Mouse (Mus musculus) lung, postnatal 0 days (tissue): Measurements from ENCODE around the gene Trmt2a. TPM values are rescaled to one million over a fixed set of nuclear protein-coding genes. Genes with fewer than 3 reads are reported as not detected.

Experiments
- ATAC-seq: fragments of 200-750 bp; cut with Nextera tagmentation; 2 replicates; pipeline ENCODE4 v1.8.0; 2017; ENCODE audit warnings: moderate library complexity
- DNase-seq: peaks from one replicate; pipeline ENCODE4 v3.0.0-alpha.2; 2016; ENCODE audit warnings: low spot score
- H3K27ac ChIP-seq: fragments of 300-500 bp; sonication (generic); 2 replicates; pipeline ENCODE4 v1.5.1; 2014; ENCODE audit warnings: antibody characterized with exemption, mild to moderate bottlenecking, low read length, mixed read lengths
- H3K27me3 ChIP-seq: fragments of 300-500 bp; sonication (generic); replicated peaks from 2 replicates; pipeline ENCODE4 v1.6.1; 2014; ENCODE audit warnings: low read length, mixed read lengths; ENCODE audit not compliant: insufficient read depth
- H3K36me3 ChIP-seq: fragments of 300-500 bp; sonication (generic); 2 replicates; pipeline ENCODE4 v1.6.1; 2014; ENCODE audit warnings: low read length, mixed read lengths; ENCODE audit not compliant: insufficient read depth
- H3K4me1 ChIP-seq: fragments of 300-500 bp; sonication (generic); 2 replicates; pipeline ENCODE4 v1.6.1; 2014; ENCODE audit warnings: antibody characterized with exemption, low read depth, low read length, mixed read lengths; ENCODE audit not compliant: insufficient read depth
- H3K4me2 ChIP-seq: fragments of 300-500 bp; sonication (generic); replicated peaks from 2 replicates; pipeline ENCODE4 v1.6.1; 2014; ENCODE audit warnings: low read depth, mild to moderate bottlenecking, low read length, moderate library complexity, mixed read lengths
- H3K4me3 ChIP-seq: fragments of 300-500 bp; sonication (generic); 2 replicates; pipeline ENCODE4 v1.5.1; 2014; ENCODE audit warnings: low read depth, low read length
- H3K9ac ChIP-seq: fragments of 300-500 bp; sonication (generic); replicated peaks from 2 replicates; pipeline ENCODE4 v1.6.1; 2014; ENCODE audit warnings: low read depth, mild to moderate bottlenecking
- H3K9me3 ChIP-seq: fragments of 300-500 bp; sonication (generic); 2 replicates; pipeline ENCODE4 v1.6.1; 2016; ENCODE audit warnings: low read length, mixed read lengths
- CTCF ChIP-seq: IDR thresholded peaks from 2 replicates; pipeline ENCODE4 v1.5.1; 2016; ENCODE audit warnings: antibody characterized with exemption, mild to moderate bottlenecking
- EP300 ChIP-seq: IDR thresholded peaks from 2 replicates; pipeline ENCODE4 v1.6.1; 2016; ENCODE audit warnings: antibody characterized with exemption, mild to moderate bottlenecking, control low read depth
- WGBS: fragments of 180-500 bp; shearing (Covaris S2); extraction: QIAGEN DNeasy Blood & Tissue Kit; methylation state at CpG from one replicate; pipeline ENCODE4 v1.1.7; 2014; 5-methylcytosine and 5-hydroxymethylcytosine counted together
- polyA plus RNA-seq: library from polyadenylated mRNA; unstranded; fragments of >200 nt; fragmentation: Nextera tagmentation; extraction: Ambion mirVana; gene quantifications from 2 replicates; pipeline ENCODE4 v1.2.1, GENCODE M21; 2015

Trmt2a gene
- polyA plus RNA-seq, 1 experiment from 2014 or later, result 39.7 TPM

DNA sequence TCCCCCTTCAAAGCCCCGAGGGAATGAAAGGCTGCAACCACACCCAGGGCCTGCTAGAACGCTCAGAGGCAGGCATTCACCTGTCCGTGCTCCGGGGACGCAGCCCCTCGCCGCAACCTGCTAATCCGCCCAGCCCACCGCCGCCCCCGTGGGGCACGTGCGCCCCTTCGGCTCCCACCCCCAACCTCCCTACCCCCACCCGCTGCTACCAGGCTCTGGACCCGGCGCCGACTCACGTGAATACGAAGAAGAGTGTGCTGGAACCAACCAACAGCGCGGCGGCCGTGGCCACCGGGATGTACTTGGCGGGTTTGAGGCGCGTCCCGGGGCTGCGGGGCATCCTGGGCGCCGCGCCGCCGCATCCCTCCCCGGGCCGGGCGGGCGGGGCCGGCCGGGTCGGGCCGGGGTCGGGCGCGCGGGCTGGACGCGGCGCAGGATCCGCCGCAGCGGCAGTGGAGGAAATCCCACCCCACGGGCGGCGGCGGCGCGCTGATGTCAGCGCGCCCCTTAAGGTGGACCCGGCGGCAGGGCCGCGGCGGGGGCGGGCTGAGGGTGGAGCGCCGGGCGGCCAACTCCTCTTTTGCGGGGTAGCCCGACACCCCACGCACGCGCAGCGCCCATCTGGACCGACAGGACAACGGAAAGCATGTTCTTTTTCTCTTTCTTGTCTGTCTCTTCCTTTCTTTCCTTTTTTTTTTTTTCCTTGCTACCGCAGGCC is 13.6 kb upstream of the Trmt2a start, which contains the start of gene Zdhhc8:
TSS of gene Zdhhc8 (minus strand) at position 466 of the 718 bp plus-strand sequence.
- ATAC-seq, result peak; percentile 92
- WGBS, result under 1% methylated on average over 44 of the region's 79 CpGs

GRCm38 (mm10) chr16:18235389-18236065 is 13.0 kb upstream of the Trmt2a start:
- TF ChIP-seq EP300 (no peak), CTCF (no peak)
- ATAC-seq, result peak; percentile 71
- H3K9ac ChIP-seq, result peak overlapping the region; percentile 68
- peaks cover 10% of the 10 kb centered on the region; the same call in 1 of the 2 replicates for H3K36me3 ChIP-seq
- peak overlapping the region; percentile 86 for H3K4me3 ChIP-seq
- no peaks in the 10 kb centered on the region for H3K9me3 ChIP-seq
- no peaks in the 10 kb centered on the region for H3K27me3 ChIP-seq
- DNase-seq, result peak; percentile 76
- H3K27ac ChIP-seq, result peak overlapping the region; percentile 87
- H3K4me1 ChIP-seq, result peaks cover 12% of the 10 kb centered on the region; the same call in 1 of the 2 replicates
- peak overlapping the region; percentile 82 for H3K4me2 ChIP-seq
- WGBS, result 4% methylated on average over 19 of the region's 19 CpGs

More for the DNA sequence above, 13.6 kb upstream of the Trmt2a start, which contains the start of gene Zdhhc8:
- Histone ChIP-seq H3K4me1 (peaks cover 15% of the 10 kb centered on the region; the same call in 1 of the 2 replicates), H3K4me2 (peak within 1 kb of the TSS; percentile 82), H3K27me3 (no peaks in the 10 kb centered on the region), H3K9me3 (no peaks in the 10 kb centered on the region), H3K9ac (peak within 1 kb of the TSS; percentile 68), H3K4me3 (peak within 1 kb of the TSS; percentile 86), H3K36me3 (0 out of 2 replicates have a peak, but pooled peaks cover 4% of the 10 kb centered on the region), H3K27ac (peak within 1 kb of the TSS; percentile 87)
- TF ChIP-seq CTCF (no peak), EP300 (no peak)
- DNase-seq, result peak; percentile 84

- Histone ChIP-seq H3K27me3 (no peaks in the 10 kb centered on the region), H3K4me2 (no peak overlapping the region), H3K9me3 (no peaks in the 10 kb centered on the region), H3K4me3 (no peak overlapping the region), H3K9ac (no peak overlapping the region), H3K27ac (no peak overlapping the region), H3K4me1 (peaks cover 12% of the 10 kb centered on the region; the same call in 1 of the 2 replicates), H3K36me3 (peaks cover 11% of the 10 kb centered on the region; the same call in 1 of the 2 replicates)
- DNase-seq, result no peak
- no peak for ATAC-seq
- 66% methylated on average over 7 of the region's 7 CpGs for WGBS
- TF ChIP-seq EP300, result no peak
- TF ChIP-seq CTCF, result no peak
These were observed 11.6 kb upstream of the Trmt2a start for GRCm38 (mm10) chr16:18236676-18237501.

DNA sequence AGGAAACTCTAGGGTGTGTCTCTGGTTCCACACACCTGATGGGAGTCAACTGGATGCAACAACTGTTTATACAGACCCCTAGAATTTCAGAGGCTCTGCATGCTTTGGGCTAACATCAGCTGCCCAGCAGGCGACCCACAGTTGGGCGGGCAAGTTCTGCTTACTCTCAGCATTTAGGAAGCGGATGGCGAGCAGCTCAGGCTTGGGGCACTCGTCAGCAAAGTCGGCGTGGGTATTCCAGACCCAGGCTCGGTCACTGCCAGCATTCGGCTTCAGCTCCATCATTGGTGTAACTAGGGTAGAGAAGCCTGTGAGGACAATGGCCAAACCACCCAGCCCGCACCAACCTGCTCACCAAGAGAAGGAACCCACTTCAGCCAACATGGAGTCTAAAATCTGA is 6.9 kb upstream of the Trmt2a start:
- 90% methylated on average over 10 of the region's 10 CpGs for WGBS
- Histone ChIP-seq H3K4me1 (no peaks in the 10 kb centered on the region), H3K9ac (no peak overlapping the region), H3K9me3 (no peaks in the 10 kb centered on the region), H3K4me3 (no peak overlapping the region), H3K27ac (no peak overlapping the region), H3K4me2 (no peak overlapping the region), H3K27me3 (no peaks in the 10 kb centered on the region), H3K36me3 (peaks cover 36% of the 10 kb centered on the region)
- DNase-seq (no peak), ATAC-seq (no peak)
- no peak for TF ChIP-seq CTCF
- no peak for TF ChIP-seq EP300

DNA sequence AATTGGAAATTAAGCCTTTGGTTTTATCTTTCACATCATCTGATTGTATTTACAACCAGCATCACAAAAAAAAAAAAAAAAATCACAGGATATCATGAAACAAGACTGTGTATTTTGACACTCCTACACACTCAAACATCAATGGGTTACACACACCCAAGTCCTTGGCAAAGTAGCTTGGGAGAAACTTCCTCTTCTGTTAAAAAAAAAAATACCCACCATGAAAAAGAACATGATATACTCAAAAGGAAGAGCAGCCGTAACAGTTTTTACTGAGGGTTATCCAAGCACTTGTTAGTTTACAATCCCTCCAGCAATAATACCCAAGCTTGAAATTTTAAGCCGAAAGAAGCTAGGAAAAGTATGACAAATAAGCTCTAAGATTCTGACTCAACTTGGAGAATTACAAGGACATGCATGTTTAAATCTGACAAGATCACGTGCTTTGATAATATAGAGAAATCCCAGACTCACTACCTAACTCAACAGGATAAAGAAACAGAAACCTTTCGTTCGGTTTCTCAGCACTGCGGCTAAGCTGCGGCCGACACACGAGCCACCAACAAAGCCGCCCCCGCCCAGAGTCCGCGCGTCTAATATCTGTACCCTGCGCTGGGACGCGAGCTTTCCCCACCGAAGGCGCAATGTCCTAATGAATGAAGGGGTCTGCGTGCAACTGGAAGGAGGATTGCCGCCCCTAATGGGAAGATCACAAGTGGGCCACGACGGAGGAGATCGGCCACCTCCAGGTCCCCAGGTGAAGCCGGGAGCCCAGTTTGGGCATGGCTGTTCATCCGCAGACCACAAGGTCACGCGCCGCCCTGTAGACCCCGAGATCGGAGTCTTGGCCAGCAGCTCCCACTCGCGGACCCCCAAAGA is 719 bp upstream of the Trmt2a start:
- Histone ChIP-seq H3K27ac (peak overlapping the region; percentile 72), H3K9me3 (no peaks in the 10 kb centered on the region), H3K27me3 (no peaks in the 10 kb centered on the region), H3K36me3 (peaks cover 23% of the 10 kb centered on the region), H3K4me3 (peak overlapping the region; percentile 92), H3K4me1 (peaks cover 14% of the 10 kb centered on the region), H3K9ac (peak overlapping the region; percentile 80), H3K4me2 (peak overlapping the region; percentile 96)
- WGBS, result under 1% methylated on average over 33 of the region's 33 CpGs
- TF ChIP-seq EP300 (no peak), CTCF (no peak)
- DNase-seq, result peak; percentile 23
- no peak for ATAC-seq
